Mouse (Mus musculus): Measurements from ENCODE around the gene Thrap3. TPM values are rescaled to one million over a fixed set of nuclear protein-coding genes. Genes with fewer than 3 reads are reported as not detected.

The Thrap3 gene
- total RNA-seq, 1 experiment from 2014 or later = 401 TPM

GRCm38 (mm10) chr4:126119051-126119450, 83.5 kb downstream of the Thrap3 start:
- ATAC-seq (ENCODE audit: extremely low read depth, insufficient number of reproducible peaks, low FRiP score, poor library complexity, severe bottlenecking) = no peak

- ATAC-seq (ENCODE audit: extremely low read depth, insufficient number of reproducible peaks, low FRiP score, poor library complexity, severe bottlenecking) = no peak
Measured at GRCm38 (mm10) chr4:126118651-126119050, 83.9 kb downstream of the Thrap3 start.

GRCm38 (mm10) chr4:126117116-126117515, 85.4 kb downstream of the Thrap3 start:
- no peak for ATAC-seq (ENCODE audit: extremely low read depth, insufficient number of reproducible peaks, low FRiP score, poor library complexity, severe bottlenecking)

- no peak for ATAC-seq (ENCODE audit: extremely low read depth, insufficient number of reproducible peaks, low FRiP score, poor library complexity, severe bottlenecking)
Measured at GRCm38 (mm10) chr4:126115871-126116521, 86.6 kb downstream of the Thrap3 start.

GRCm38 (mm10) chr4:126115411-126115810, 87.1 kb downstream of the Thrap3 start:
- no peak for ATAC-seq (ENCODE audit: extremely low read depth, insufficient number of reproducible peaks, low FRiP score, poor library complexity, severe bottlenecking)

Other genes with a start within 250 kb of the Thrap3 start
- 2,879 and 3,175 TPM in 2 replicates for gene Csf3r, start 178.2 kb downstream of the Thrap3 start, total RNA-seq (2017)
- gene Mrps15, start 155.8 kb downstream of the Thrap3 start, total RNA-seq (2017) = 55.0 and 61.3 TPM in 2 replicates
- 17.4 and 23.7 TPM in 2 replicates for gene Oscp1, start 144.2 kb downstream of the Thrap3 start, total RNA-seq (2017)
- 19.4 and 29.0 TPM in 2 replicates for gene Lsm10, start 106.1 kb downstream of the Thrap3 start, total RNA-seq (2017)
- 65.2 and 66.7 TPM in 2 replicates for gene Stk40, start 98.8 kb downstream of the Thrap3 start, total RNA-seq (2017)
- 3.1 and 4.4 TPM in 2 replicates for gene Eva1b, start 55.0 kb downstream of the Thrap3 start, total RNA-seq (2017)
- gene Sh3d21, start 39.3 kb downstream of the Thrap3 start, total RNA-seq (2017) = 0.81 and 0.86 TPM in 2 replicates
- gene Map7d1, start 53.6 kb upstream of the Thrap3 start, total RNA-seq (2017) = 104 and 115 TPM in 2 replicates
- 33.1 and 37.7 TPM in 2 replicates for gene Trappc3, start 59.6 kb upstream of the Thrap3 start, total RNA-seq (2017)
- gene Col8a2, start 84.0 kb upstream of the Thrap3 start, total RNA-seq (2017) = not detected in 2 replicates
- 21.9 and 22.2 TPM in 2 replicates for gene Adprhl2, start 118.9 kb upstream of the Thrap3 start, total RNA-seq (2017)
- gene Tekt2, start 122.9 kb upstream of the Thrap3 start, total RNA-seq (2017) = not detected in 2 replicates
- 9.7 and 9.9 TPM in 2 replicates for gene Ago3, start 226.8 kb upstream of the Thrap3 start, total RNA-seq (2017)

Measured in neutrophil, adult 5-6 weeks (primary cell).